Mouse (Mus musculus) gastrocnemius, adult 2 months (tissue): ENCODE measurements at regions not wholly inside any gene's neighbourhood (a gene's known extent, or its start where the extent isn't known, plus 50 kb on each side); places are given as distances from the start of the nearest gene placed in this dataset.

Experiments
- DNase-seq: peaks from one replicate; pipeline ENCODE4 v3.0.0; 2022
- H3K27ac ChIP-seq: fragments of 200-600 bp; 2 replicates; pipeline ENCODE4 v1.8.1; 2022; ENCODE audit warnings: mild to moderate bottlenecking
- H3K4me3 ChIP-seq: fragments of 200-600 bp; 2 replicates; pipeline ENCODE4 v1.8.1; 2022; ENCODE audit warnings: mild to moderate bottlenecking, moderate library complexity
- CTCF ChIP-seq: fragments of 200-600 bp; IDR thresholded peaks from 2 replicates; pipeline ENCODE4 v1.8.1; 2022; ENCODE audit warnings: antibody characterized with exemption, mild to moderate bottlenecking, moderate library complexity
- intact Hi-C: fragments of 180-260 bp; cut with DNase I; formaldehyde crosslinking; loops from one replicate; pipeline ENCODE4 v1.15.1; 2025

- intact Hi-C loops, result loop anchor here (10.0 kb wide), 1 partner anchor 172 kb away; no protein-coding TSS in a partner anchor
These were observed 304.5 kb downstream of the Ndfip2 start for GRCm38 (mm10) chr14:105562843-105563242.

GRCm38 (mm10) chr14:105556813-105557212 is 298.4 kb downstream of the Ndfip2 start:
- peak; percentile 57 for TF ChIP-seq CTCF
- DNase-seq, result peak; percentile 22
- intact Hi-C loops, result loop anchor here (5.0 kb wide), 1 partner anchor 340 kb away; the partner anchor contains the start of gene Spry2

More at GRCm38 (mm10) chr14:105562843-105563242, 304.5 kb downstream of the Ndfip2 start:
- Histone ChIP-seq H3K27ac (no peak overlapping the region), H3K4me3 (no peak overlapping the region)
- DNase-seq, result no peak
- no peak for TF ChIP-seq CTCF

GRCm38 (mm10) chr14:105544066-105544465 is 285.7 kb downstream of the Ndfip2 start:
- intact Hi-C loops, result no loop called here
- DNase-seq, result no peak
- Histone ChIP-seq H3K27ac (no peak overlapping the region), H3K4me3 (no peak overlapping the region)
- TF ChIP-seq CTCF, result no peak

More at GRCm38 (mm10) chr14:105556813-105557212, 298.4 kb downstream of the Ndfip2 start:
- Histone ChIP-seq H3K4me3 (no peak overlapping the region), H3K27ac (no peak overlapping the region)

- no peak for TF ChIP-seq CTCF
- Histone ChIP-seq H3K27ac (no peak overlapping the region), H3K4me3 (peak overlapping the region; percentile 40)
- no peak for DNase-seq
- intact Hi-C loops, result no loop called here
These were observed 284.2 kb downstream of the Ndfip2 start for GRCm38 (mm10) chr14:105542486-105543145.

GRCm38 (mm10) chr14:105542090-105542485 is 283.7 kb downstream of the Ndfip2 start:
- TF ChIP-seq CTCF, result no peak
- H3K4me3 ChIP-seq, result no peak overlapping the region
- H3K27ac ChIP-seq, result no peak overlapping the region
- DNase-seq, result no peak
- intact Hi-C loops, result no loop called here

GRCm38 (mm10) chr14:105532168-105532745 is 273.9 kb downstream of the Ndfip2 start:
- DNase-seq, result no peak
- intact Hi-C loops, result no loop called here
- H3K27ac ChIP-seq, result no peak overlapping the region
- TF ChIP-seq CTCF, result no peak
- no peak overlapping the region for H3K4me3 ChIP-seq

GRCm38 (mm10) chr14:105528107-105528506 is 269.7 kb downstream of the Ndfip2 start:
- Histone ChIP-seq H3K27ac (peak overlapping the region; percentile 24; the same call in 1 of the 2 replicates), H3K4me3 (no peak overlapping the region)
- no peak for TF ChIP-seq CTCF
- DNase-seq, result no peak
- intact Hi-C loops, result no loop called here

- H3K4me3 ChIP-seq, result no peak overlapping the region
- TF ChIP-seq CTCF, result no peak
- DNase-seq, result no peak
- intact Hi-C loops, result no loop called here
- H3K27ac ChIP-seq, result no peak overlapping the region
These were observed 265.5 kb downstream of the Ndfip2 start for GRCm38 (mm10) chr14:105523849-105524248.

- Histone ChIP-seq H3K27ac (no peak overlapping the region), H3K4me3 (no peak overlapping the region)
- intact Hi-C loops, result no loop called here
- TF ChIP-seq CTCF, result no peak
- no peak for DNase-seq
These were observed 263.9 kb downstream of the Ndfip2 start for GRCm38 (mm10) chr14:105522279-105522678.

GRCm38 (mm10) chr14:105518706-105519105 is 260.3 kb downstream of the Ndfip2 start:
- no peak overlapping the region for H3K27ac ChIP-seq
- H3K4me3 ChIP-seq, result no peak overlapping the region
- intact Hi-C loops, result no loop called here
- TF ChIP-seq CTCF, result no peak
- DNase-seq, result no peak

GRCm38 (mm10) chr14:105514413-105514812 is 256.0 kb downstream of the Ndfip2 start:
- DNase-seq, result no peak
- Histone ChIP-seq H3K27ac (peak overlapping the region; percentile 31), H3K4me3 (no peak overlapping the region)
- intact Hi-C loops, result no loop called here
- no peak for TF ChIP-seq CTCF

GRCm38 (mm10) chr14:105512914-105513677 is 254.7 kb downstream of the Ndfip2 start:
- intact Hi-C loops, result no loop called here
- H3K4me3 ChIP-seq, result no peak overlapping the region
- no peak for DNase-seq
- no peak for TF ChIP-seq CTCF
- no peak overlapping the region for H3K27ac ChIP-seq

GRCm38 (mm10) chr14:105511826-105512225 is 253.5 kb downstream of the Ndfip2 start:
- no peak for DNase-seq
- H3K27ac ChIP-seq, result no peak overlapping the region
- intact Hi-C loops, result no loop called here
- no peak overlapping the region for H3K4me3 ChIP-seq
- TF ChIP-seq CTCF, result no peak
